Mouse (Mus musculus): ENCODE measurements around the gene Max. TPM values are rescaled to one million over a fixed set of nuclear protein-coding genes. Genes with fewer than 3 reads are reported as not detected.

Gene Max
- total and polyA plus RNA-seq, 2 experiments from 2014 or later = 8.4 to 26.8 TPM

DNA sequence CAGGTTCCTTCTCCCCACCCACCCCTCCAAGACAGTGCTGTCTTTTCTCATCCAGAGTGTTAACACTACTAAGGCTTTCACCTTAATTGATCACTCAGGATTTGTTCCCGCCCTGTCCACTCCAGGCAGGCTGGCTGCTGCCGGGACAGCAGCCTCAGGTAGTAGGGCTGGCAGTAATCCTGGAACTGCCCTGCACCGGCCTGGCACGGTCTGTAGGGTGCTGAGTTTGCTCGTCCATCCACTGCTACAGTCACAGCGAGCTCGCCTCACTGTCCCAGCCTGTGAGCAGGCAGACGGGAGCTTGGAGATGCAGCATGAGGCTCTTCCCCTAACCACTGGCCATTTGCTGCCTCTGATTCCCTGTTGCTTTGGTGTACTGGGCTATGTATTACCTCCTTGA lies 41.0 kb downstream of the Max start:
- Histone ChIP-seq H3K27ac (ENCODE audit: low read depth) (no peak overlapping the region), H3K9me3 (replicated peaks; ENCODE audit: control insufficient read depth, low read length) (no peaks in the 10 kb centered on the region), H3K4me3 (ENCODE audit: low read depth, low read length) (no peak overlapping the region), H3K4me1 (ENCODE audit: control insufficient read depth, insufficient read depth) (no peaks in the 10 kb centered on the region), H3K36me3 (replicated peaks; ENCODE audit: control insufficient read depth, insufficient read depth, low read length) (peaks cover 7% of the 10 kb centered on the region; the same call in 1 of the 2 replicates), H3K9ac (replicated peaks; ENCODE audit: low read depth, low read length) (no peak overlapping the region), H3K27me3 (ENCODE audit: control insufficient read depth, insufficient read depth, low read length) (no peaks in the 10 kb centered on the region), H3K4me2 (ENCODE audit: low read depth, low read length) (no peak overlapping the region)
- TF ChIP-seq CTCF (IDR thresholded peaks at IDR 0.05; ENCODE audit: low read depth) (no peak), EP300 (IDR thresholded peaks at IDR 0.05; ENCODE audit: low read depth) (no peak)
- ATAC-seq (ENCODE audit: insufficient read depth, low read depth) = no peak
- DNase-seq (ENCODE audit: low spot score) = no peak
- WGBS = 82% methylated on average over 8 of the region's 8 CpGs

DNA sequence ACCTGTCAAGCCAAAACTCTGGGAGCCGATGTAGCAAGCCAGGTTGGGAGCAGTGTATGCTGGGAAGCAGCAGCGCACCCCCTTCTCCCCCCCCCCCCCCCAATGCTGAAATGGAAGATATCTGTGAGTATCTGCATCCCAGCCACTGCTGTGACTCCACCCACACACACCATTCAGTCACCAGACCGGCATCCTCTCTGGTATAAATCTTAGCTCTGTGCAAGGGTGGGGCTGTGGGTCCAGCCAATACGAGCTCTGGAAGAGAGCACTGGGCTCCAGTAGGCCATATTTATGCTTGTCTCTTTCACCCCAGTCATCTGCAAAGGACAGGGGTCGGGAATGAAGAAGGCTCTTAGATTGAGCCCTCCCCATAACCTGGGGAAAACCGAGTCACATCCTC lies 41.6 kb downstream of the Max start:
- Histone ChIP-seq H3K9me3 (replicated peaks; ENCODE audit: control insufficient read depth, low read length) (no peaks in the 10 kb centered on the region), H3K4me2 (ENCODE audit: low read depth, low read length) (no peak overlapping the region), H3K9ac (replicated peaks; ENCODE audit: low read depth, low read length) (no peak overlapping the region), H3K27ac (ENCODE audit: low read depth) (no peak overlapping the region), H3K36me3 (replicated peaks; ENCODE audit: control insufficient read depth, insufficient read depth, low read length) (peaks cover 7% of the 10 kb centered on the region; the same call in 1 of the 2 replicates), H3K4me1 (ENCODE audit: control insufficient read depth, insufficient read depth) (no peaks in the 10 kb centered on the region), H3K4me3 (ENCODE audit: low read depth, low read length) (no peak overlapping the region), H3K27me3 (ENCODE audit: control insufficient read depth, insufficient read depth, low read length) (no peaks in the 10 kb centered on the region)
- DNase-seq (ENCODE audit: low spot score) = no peak
- TF ChIP-seq EP300 (IDR thresholded peaks at IDR 0.05; ENCODE audit: low read depth) (no peak), CTCF (IDR thresholded peaks at IDR 0.05; ENCODE audit: low read depth) (no peak)
- no peak for ATAC-seq (ENCODE audit: insufficient read depth, low read depth)
- WGBS = 74% methylated on average over 6 of the region's 6 CpGs

- H3K27me3 ChIP-seq (ENCODE audit: control insufficient read depth, insufficient read depth, low read length) = no peaks in the 10 kb centered on the region
- H3K4me3 ChIP-seq (ENCODE audit: low read depth, low read length) = no peak overlapping the region
- no peak overlapping the region for H3K27ac ChIP-seq (ENCODE audit: low read depth)
- no peaks in the 10 kb centered on the region for H3K4me1 ChIP-seq (ENCODE audit: control insufficient read depth, insufficient read depth)
- H3K9me3 ChIP-seq (replicated peaks; ENCODE audit: control insufficient read depth, low read length) = no peaks in the 10 kb centered on the region
- peaks cover 7% of the 10 kb centered on the region; the same call in 1 of the 2 replicates for H3K36me3 ChIP-seq (replicated peaks; ENCODE audit: control insufficient read depth, insufficient read depth, low read length)
- TF ChIP-seq EP300 (IDR thresholded peaks at IDR 0.05; ENCODE audit: low read depth) (no peak), CTCF (IDR thresholded peaks at IDR 0.05; ENCODE audit: low read depth) (no peak)
- no peak overlapping the region for H3K9ac ChIP-seq (replicated peaks; ENCODE audit: low read depth, low read length)
- DNase-seq (ENCODE audit: low spot score) = no peak
- no peak for ATAC-seq (ENCODE audit: insufficient read depth, low read depth)
- no peak overlapping the region for H3K4me2 ChIP-seq (ENCODE audit: low read depth, low read length)
- 69% methylated on average over 3 of the region's 3 CpGs for WGBS
These were observed 43.1 kb downstream of the Max start for GRCm38 (mm10) chr12:76918855-76919254.

GRCm38 (mm10) chr12:76918113-76918512 lies 43.9 kb downstream of the Max start:
- DNase-seq (ENCODE audit: low spot score) (no peak), ATAC-seq (ENCODE audit: insufficient read depth, low read depth) (no peak)
- no peaks in the 10 kb centered on the region for H3K4me1 ChIP-seq (ENCODE audit: control insufficient read depth, insufficient read depth)
- no peak overlapping the region for H3K9ac ChIP-seq (replicated peaks; ENCODE audit: low read depth, low read length)
- peaks cover 7% of the 10 kb centered on the region; the same call in 1 of the 2 replicates for H3K36me3 ChIP-seq (replicated peaks; ENCODE audit: control insufficient read depth, insufficient read depth, low read length)
- no peak overlapping the region for H3K4me3 ChIP-seq (ENCODE audit: low read depth, low read length)
- no peak overlapping the region for H3K4me2 ChIP-seq (ENCODE audit: low read depth, low read length)
- H3K9me3 ChIP-seq (replicated peaks; ENCODE audit: control insufficient read depth, low read length) = no peaks in the 10 kb centered on the region
- 77% methylated on average over 6 of the region's 6 CpGs for WGBS
- H3K27ac ChIP-seq (ENCODE audit: low read depth) = no peak overlapping the region
- H3K27me3 ChIP-seq (ENCODE audit: control insufficient read depth, insufficient read depth, low read length) = no peaks in the 10 kb centered on the region
- TF ChIP-seq EP300 (IDR thresholded peaks at IDR 0.05; ENCODE audit: low read depth) (no peak), CTCF (IDR thresholded peaks at IDR 0.05; ENCODE audit: low read depth) (no peak)

DNA sequence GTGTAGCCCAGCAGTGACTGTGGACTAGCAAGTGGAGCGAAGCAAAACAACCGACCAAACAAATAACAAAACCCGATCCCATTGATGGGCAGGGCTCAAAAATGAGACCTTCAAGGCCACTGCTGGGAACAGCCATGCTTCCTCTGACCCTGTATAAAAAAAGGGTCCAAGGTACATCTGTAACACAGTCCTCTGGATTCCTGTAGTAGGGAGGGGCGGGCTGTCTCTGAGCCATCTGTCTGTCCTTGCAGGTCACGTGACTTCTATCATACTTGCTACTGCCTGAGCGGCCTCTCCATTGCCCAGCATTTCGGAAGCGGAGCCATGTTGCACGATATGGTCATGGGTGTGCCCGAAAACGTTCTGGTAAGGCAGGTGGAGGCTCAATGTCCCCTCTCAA lies 45.8 kb downstream of the Max start:
- H3K36me3 ChIP-seq (replicated peaks; ENCODE audit: control insufficient read depth, insufficient read depth, low read length) = peaks cover 7% of the 10 kb centered on the region; the same call in 1 of the 2 replicates
- DNase-seq (ENCODE audit: low spot score) (no peak), ATAC-seq (ENCODE audit: insufficient read depth, low read depth) (no peak)
- no peaks in the 10 kb centered on the region for H3K27me3 ChIP-seq (ENCODE audit: control insufficient read depth, insufficient read depth, low read length)
- H3K4me2 ChIP-seq (ENCODE audit: low read depth, low read length) = no peak overlapping the region
- 93% methylated on average over 11 of the region's 11 CpGs for WGBS
- H3K4me1 ChIP-seq (ENCODE audit: control insufficient read depth, insufficient read depth) = no peaks in the 10 kb centered on the region
- H3K4me3 ChIP-seq (ENCODE audit: low read depth, low read length) = no peak overlapping the region
- no peaks in the 10 kb centered on the region for H3K9me3 ChIP-seq (replicated peaks; ENCODE audit: control insufficient read depth, low read length)
- H3K9ac ChIP-seq (replicated peaks; ENCODE audit: low read depth, low read length) = no peak overlapping the region
- no peak overlapping the region for H3K27ac ChIP-seq (ENCODE audit: low read depth)
- TF ChIP-seq EP300 (IDR thresholded peaks at IDR 0.05; ENCODE audit: low read depth) (no peak), CTCF (IDR thresholded peaks at IDR 0.05; ENCODE audit: low read depth) (no peak)

DNA sequence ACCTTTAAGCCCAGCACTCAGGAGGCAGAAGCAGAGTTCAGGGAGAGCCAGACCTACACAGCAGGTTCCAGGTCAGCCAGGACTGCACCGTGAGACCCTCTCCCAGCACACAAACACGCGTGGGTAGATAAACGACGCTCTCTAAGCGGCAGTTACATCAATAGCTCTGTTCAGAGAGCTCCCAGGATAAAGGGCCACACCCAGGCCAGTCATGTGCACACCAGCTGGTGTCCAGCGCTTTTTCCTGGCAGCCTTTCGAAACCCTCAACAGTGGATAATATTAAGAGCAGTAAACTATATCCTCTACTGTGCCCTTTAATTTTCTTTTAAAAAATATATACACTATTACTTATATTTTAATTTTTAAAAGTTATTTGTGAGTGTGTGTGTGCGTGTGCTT lies 49.8 kb downstream of the Max start:
- H3K9ac ChIP-seq (replicated peaks; ENCODE audit: low read depth, low read length) = no peak overlapping the region
- WGBS = 72% methylated on average over 9 of the region's 9 CpGs
- H3K4me1 ChIP-seq (ENCODE audit: control insufficient read depth, insufficient read depth) = no peaks in the 10 kb centered on the region
- peaks cover 6% of the 10 kb centered on the region; the same call in 1 of the 2 replicates for H3K36me3 ChIP-seq (replicated peaks; ENCODE audit: control insufficient read depth, insufficient read depth, low read length)
- H3K27ac ChIP-seq (ENCODE audit: low read depth) = no peak overlapping the region
- no peaks in the 10 kb centered on the region for H3K9me3 ChIP-seq (replicated peaks; ENCODE audit: control insufficient read depth, low read length)
- H3K27me3 ChIP-seq (ENCODE audit: control insufficient read depth, insufficient read depth, low read length) = no peaks in the 10 kb centered on the region
- no peak overlapping the region for H3K4me2 ChIP-seq (ENCODE audit: low read depth, low read length)
- no peak for TF ChIP-seq EP300 (IDR thresholded peaks at IDR 0.05; ENCODE audit: low read depth)
- no peak for TF ChIP-seq CTCF (IDR thresholded peaks at IDR 0.05; ENCODE audit: low read depth)
- no peak for DNase-seq (ENCODE audit: low spot score)
- H3K4me3 ChIP-seq (ENCODE audit: low read depth, low read length) = no peak overlapping the region
- no peak for ATAC-seq (ENCODE audit: insufficient read depth, low read depth)

Measured in heart, postnatal 0 days (tissue).